Mouse (Mus musculus) olfactory bulb, adult 2 months (tissue): ENCODE data around the gene Tbcc. TPM values are rescaled to one million over a fixed set of nuclear protein-coding genes. Genes with fewer than 3 reads are reported as not detected.

Experiments
- H3K27ac ChIP-seq: fragments of 200-500 bp; 2 replicates; pipeline ENCODE4 v1.5.1; 2012; ENCODE audit warnings: low read depth, low read length; ENCODE audit not compliant: insufficient read depth
- H3K4me1 ChIP-seq: fragments of 200-500 bp; 2 replicates; pipeline ENCODE4 v1.6.1; 2012; ENCODE audit warnings: low read length; ENCODE audit not compliant: control insufficient read depth, insufficient read depth
- H3K4me3 ChIP-seq: fragments of 200-500 bp; 2 replicates; pipeline ENCODE4 v1.5.1; 2012; ENCODE audit warnings: mild to moderate bottlenecking, low read depth, low read length, moderate library complexity; ENCODE audit not compliant: insufficient read depth
- CTCF ChIP-seq: fragments of 200-500 bp; IDR thresholded peaks from 2 replicates; pipeline ENCODE4 v1.5.1; 2012; ENCODE audit warnings: low read depth, mild to moderate bottlenecking, low read length, moderate library complexity; ENCODE audit not compliant: insufficient read depth
- POLR2A ChIP-seq: fragments of 200-500 bp; IDR thresholded peaks from 2 replicates; pipeline ENCODE4 v1.6.1; 2012; ENCODE audit warnings: mild to moderate bottlenecking, low read depth, low read length, moderate library complexity; ENCODE audit not compliant: insufficient read depth
- WGBS: fragments of 180-500 bp; shearing (Covaris S2); methylation state at CpG from one replicate; pipeline ENCODE4 v1.1.7; 2018; 5-methylcytosine and 5-hydroxymethylcytosine counted together
- polyA plus RNA-seq: library from polyadenylated mRNA; stranded (reverse); fragments of >200 nt; gene quantifications from 2 replicates; pipeline ENCODE4 v1.2.4, GENCODE M21; 2012; ENCODE audit warnings: low replicate concordance; ENCODE audit not compliant: missing spikeins, insufficient read depth, insufficient read length

Gene Tbcc
- polyA plus RNA-seq, 1 experiment = not detected

DNA sequence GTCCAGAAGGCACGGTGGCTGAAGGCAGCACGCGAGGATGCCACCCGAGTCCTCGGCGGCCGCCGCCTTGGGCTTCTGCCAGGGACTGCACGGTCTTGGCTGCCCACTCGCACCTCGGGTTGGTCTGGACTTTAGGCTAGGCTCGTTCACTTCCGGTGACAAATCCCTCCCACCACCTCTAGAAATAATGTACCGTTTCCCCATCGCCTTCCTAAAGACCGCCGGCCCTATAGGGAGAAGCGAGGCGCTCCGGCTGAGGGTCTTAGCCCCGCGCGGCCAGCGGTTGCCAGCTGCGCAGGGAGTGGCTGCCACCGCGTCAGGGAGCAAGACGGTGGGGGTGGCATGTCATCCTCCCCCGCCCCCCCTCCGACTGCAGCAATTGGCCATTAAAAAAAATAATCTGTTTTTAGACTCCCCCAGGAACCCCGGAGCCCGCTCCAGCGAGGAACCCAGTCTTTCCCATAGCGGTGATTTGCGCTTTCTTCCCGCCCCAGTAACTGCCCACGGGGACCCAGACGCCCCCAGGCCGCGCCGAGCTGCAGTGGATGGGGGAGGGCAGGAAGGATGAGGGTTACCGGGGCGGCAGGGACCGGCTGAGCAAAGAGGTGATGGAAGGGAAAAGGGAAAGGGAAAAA, 917 bp upstream of the Tbcc start:
- H3K4me1 ChIP-seq = peaks cover 22% of the 10 kb centered on the region
- H3K27ac ChIP-seq = peak overlapping the region; percentile 91
- WGBS = under 1% methylated on average over 44 of the region's 44 CpGs
- H3K4me3 ChIP-seq = peak overlapping the region; percentile 83
- TF ChIP-seq POLR2A = peak; percentile 70; the same call in 1 of the 2 replicates
- no peak for TF ChIP-seq CTCF

DNA sequence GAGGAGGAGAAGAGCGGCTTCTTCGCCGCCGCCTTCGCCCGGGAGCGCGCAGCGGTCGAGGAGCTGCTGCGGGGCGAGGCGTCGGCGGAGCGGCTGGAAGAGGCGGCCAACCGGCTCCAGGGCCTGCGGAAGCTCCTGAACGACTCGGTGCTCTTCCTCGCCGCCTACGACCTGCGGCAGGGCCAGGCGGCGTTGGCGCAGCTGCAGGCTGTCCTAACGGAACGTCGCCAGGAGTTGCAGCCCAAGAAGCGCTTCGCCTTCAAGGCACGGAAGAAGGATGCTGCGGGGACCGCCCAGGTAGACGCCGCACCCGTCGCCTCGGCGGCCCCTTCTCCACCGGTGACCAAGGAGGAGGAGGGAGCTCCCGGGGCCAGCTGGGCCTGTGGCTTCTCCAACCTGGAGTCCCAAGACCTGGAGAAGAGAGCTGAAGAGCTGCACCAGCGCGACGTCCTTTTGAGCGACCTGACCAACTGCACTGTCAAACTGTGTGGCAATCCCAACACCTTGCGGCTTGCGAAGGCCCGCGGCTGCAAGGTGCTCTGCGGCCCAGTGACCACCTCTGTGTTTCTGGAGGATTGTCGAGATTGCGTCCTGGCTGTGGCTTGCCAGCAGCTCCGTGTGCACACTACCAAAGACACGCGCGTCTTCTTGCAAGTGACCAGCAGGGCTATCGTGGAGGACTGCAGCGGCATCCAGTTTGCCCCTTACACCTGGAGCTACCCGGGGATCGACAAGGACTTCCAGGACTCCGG, 535 bp downstream of the Tbcc start:
- under 1% methylated on average over 64 of the region's 64 CpGs for WGBS
- H3K4me3 ChIP-seq = peak overlapping the region; percentile 88
- H3K27ac ChIP-seq = peak overlapping the region; percentile 95
- no peak for TF ChIP-seq POLR2A
- TF ChIP-seq CTCF = no peak
- peaks cover 16% of the 10 kb centered on the region for H3K4me1 ChIP-seq

DNA sequence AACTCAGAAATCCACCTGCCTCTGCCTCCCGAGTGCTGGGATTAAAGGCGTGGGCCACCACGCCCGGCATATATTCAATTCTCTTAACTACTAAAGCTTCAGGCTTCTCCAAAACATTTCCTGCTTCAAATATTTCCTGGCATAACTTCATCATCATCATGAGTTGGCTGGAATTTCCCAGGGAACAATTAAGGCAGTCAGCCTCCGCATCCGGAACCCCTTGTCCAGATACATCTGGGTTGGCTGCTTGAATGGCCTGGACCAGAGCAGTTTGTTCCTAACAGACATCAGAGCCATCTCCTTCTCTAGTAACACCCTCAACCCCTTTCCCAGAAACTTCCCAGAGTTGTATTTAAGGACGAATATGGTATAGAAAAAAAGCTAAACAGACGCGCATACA, 4.9 kb downstream of the Tbcc start:
- H3K4me1 ChIP-seq = peaks cover 9% of the 10 kb centered on the region
- no peak overlapping the region for H3K4me3 ChIP-seq
- TF ChIP-seq POLR2A = no peak
- no peak for TF ChIP-seq CTCF
- H3K27ac ChIP-seq = no peak overlapping the region
- 86% methylated on average over 9 of the region's 9 CpGs for WGBS

DNA sequence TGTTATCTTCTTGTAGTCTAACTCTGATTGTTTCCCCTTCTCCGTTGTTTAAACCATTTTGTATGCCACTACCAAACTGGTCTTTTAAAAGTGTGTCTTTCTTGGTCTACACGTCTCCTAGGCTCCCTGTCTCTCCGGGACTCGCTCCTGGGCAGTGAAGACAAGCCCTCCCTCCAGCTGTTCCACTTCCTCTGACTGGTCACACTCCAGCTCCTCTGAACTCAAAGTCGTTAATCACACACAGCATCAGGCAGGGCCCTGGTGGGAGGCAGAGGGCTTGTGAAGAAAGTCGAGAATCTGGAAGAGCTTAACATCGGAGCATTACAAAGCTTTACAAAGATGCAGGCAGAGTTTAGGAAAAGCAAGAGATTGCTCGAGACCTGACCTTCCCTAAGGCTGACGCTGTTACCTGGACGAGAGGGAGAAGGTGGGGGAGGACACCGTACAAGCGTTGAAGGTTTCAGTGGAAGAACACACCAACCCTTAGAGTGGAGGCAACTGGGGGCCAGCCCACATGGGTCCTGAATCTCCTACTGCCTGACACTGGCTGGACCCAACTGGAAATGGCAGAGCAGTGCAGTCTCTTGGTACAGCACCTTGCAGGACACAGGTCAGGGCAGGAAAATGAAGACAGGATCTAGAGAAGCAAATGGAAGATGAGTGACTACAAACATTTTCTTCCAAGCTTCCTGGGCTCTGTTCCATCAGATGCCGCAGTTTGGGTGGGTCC, 6.9 kb downstream of the Tbcc start:
- 56% methylated on average over 13 of the region's 13 CpGs for WGBS
- no peak for TF ChIP-seq CTCF
- no peak for TF ChIP-seq POLR2A
- no peak overlapping the region for H3K4me3 ChIP-seq
- H3K27ac ChIP-seq = no peak overlapping the region
- peaks cover 8% of the 10 kb centered on the region for H3K4me1 ChIP-seq

DNA sequence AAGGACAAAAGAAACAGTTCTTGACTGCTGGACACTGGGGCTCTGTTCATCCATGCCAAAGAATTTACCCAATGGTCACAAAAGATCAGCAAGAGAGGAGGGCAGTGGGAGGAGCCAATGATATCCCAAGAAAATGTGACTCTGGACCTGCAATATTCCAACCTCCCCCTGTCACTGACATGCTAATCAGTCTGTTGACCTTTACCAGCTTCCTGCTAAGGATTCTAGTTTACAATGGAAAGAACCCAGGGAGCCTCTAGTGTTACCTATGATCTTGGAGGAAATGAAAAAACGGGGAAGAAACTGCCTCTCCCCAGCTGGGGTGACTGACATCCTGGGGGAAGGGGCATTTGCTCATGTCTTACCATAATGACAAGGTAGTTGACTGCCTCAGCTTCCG, 10.5 kb downstream of the Tbcc start:
- H3K4me3 ChIP-seq = no peak overlapping the region
- no peaks in the 10 kb centered on the region for H3K4me1 ChIP-seq
- no peak overlapping the region for H3K27ac ChIP-seq
- WGBS = 68% methylated on average over 2 of the region's 2 CpGs
- TF ChIP-seq POLR2A = no peak
- no peak for TF ChIP-seq CTCF

DNA sequence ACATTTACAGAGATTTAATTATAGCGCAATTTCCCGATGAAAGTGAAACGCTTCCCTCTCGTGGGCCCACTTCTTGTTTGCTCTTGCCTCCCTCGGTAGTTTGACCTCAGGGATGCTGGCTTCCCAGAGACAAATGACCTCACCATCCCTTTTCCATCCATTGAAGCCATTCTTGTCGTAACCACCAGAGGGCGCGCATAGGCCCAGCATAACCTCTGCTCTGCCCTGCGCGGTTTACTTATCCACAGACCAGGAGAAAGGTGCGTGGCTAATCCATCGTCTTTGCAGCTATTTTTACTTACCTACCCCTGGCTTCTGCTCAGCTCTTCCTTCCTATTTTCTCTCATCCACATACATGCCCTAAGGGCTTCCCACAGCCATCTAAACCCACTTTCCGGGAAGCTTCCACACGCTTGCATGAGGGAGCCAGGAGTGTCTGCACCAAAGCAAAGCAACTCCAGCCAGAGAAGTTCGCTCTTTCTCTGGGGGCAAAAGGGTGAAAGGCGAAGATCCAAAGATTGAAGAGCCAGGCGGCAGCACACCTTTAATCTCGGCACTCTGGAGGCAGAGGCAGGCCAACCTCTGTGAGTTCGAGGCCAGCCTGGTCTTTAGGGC, 13.5 kb downstream of the Tbcc start:
- Histone ChIP-seq H3K4me3 (no peak overlapping the region), H3K27ac (no peak overlapping the region), H3K4me1 (no peaks in the 10 kb centered on the region)
- TF ChIP-seq CTCF = peak; percentile 69
- TF ChIP-seq POLR2A = no peak
- WGBS = 20% methylated on average over 19 of the region's 19 CpGs

DNA sequence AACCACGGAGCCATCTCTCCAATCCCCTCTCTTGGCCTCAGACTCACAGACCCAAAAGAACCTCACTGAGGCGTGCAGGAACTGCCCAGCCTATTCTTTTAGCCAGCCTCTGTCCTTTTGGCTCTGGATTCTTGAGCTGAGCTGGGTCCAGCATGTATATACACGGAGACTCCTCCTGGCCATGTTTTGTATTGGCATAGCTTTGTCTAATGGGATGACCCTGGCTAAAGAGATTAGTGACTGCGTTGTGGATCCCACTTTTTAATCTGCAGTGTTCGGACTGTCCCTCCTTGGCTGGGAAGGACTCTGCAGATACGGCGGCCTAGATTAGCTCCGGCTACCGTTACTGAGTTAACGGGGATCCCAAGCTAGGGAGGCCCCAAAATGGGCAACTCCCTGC, 19.7 kb downstream of the Tbcc start, which contains the start of gene Prph2:
Gene Prph2, plus strand, starts transcription at position 274 of the 400 bp plus-strand sequence.
- H3K27ac ChIP-seq = no peak within 1 kb of the TSS
- no peak for TF ChIP-seq POLR2A
- WGBS = 88% methylated on average over 10 of the region's 10 CpGs
- no peaks in the 10 kb centered on the region for H3K4me1 ChIP-seq
- no peak within 1 kb of the TSS for H3K4me3 ChIP-seq

DNA sequence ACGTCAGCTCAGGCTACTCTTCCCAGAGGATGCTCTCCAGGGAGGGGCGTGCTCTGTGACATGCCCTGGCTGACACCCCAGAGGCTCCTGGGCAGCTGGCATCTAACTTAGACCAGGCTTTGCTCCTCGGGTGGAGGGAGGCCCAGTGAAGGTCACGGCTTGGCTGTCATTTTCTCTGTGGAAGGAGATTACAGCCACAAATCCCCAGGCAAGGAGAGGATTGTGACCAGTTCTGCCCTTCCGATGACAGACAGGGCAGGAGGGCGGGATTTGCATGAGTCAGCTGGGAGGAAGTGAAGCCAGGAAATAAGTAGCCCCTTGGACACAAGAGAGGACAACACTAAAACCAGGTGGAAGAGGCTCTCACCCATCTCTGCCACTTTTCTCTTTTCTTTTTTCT, 21.8 kb downstream of the Tbcc start:
- no peaks in the 10 kb centered on the region for H3K4me1 ChIP-seq
- TF ChIP-seq CTCF (no peak), POLR2A (no peak)
- H3K4me3 ChIP-seq = no peak overlapping the region
- no peak overlapping the region for H3K27ac ChIP-seq
- WGBS = 51% methylated on average over 6 of the region's 6 CpGs
